Mouse (Mus musculus) C2C12 (cell line): ENCODE results near the gene Nmrk1.

Experiments
- CEBPB ChIP-seq: IDR thresholded peaks from one replicate; pipeline ENCODE4 v1.6.1; 2011; ENCODE audit warnings: low read depth, mild to moderate bottlenecking, control low read depth, moderate library complexity
- CTCF ChIP-seq: IDR thresholded peaks from one replicate; pipeline ENCODE4 v1.5.1; 2011; ENCODE audit not compliant: control insufficient read depth, insufficient read depth, insufficient read length
- MAX ChIP-seq: IDR thresholded peaks from one replicate; pipeline ENCODE4 v1.6.1; 2011; ENCODE audit warnings: mild to moderate bottlenecking, control low read depth

- no peak for TF ChIP-seq CEBPB
- TF ChIP-seq CTCF = no peak
- TF ChIP-seq MAX = no peak
These were observed 23.8 kb upstream of the Nmrk1 start for GRCm38 (mm10) chr19:18607907-18608306.
